Mouse (Mus musculus) intestine, embryonic 15.5 days (tissue): Measurements from ENCODE around the gene Igfbp4. TPM values are rescaled to one million over a fixed set of nuclear protein-coding genes. Genes with fewer than 3 reads are reported as not detected.

Source experiments
- ATAC-seq: fragments of 200-750 bp; cut with Nextera tagmentation; 2 replicates; pipeline ENCODE4 v1.8.0; 2017; ENCODE audit warnings: moderate TSS enrichment, moderate library complexity
- H3K27ac ChIP-seq: fragments of 300-500 bp; sonication (generic); 2 replicates; pipeline ENCODE4 v1.5.1; 2015; ENCODE audit warnings: mild to moderate bottlenecking, inconsistent platforms
- H3K27me3 ChIP-seq: fragments of 300-500 bp; sonication (generic); replicated peaks from 2 replicates; pipeline ENCODE4 v1.6.1; 2015; ENCODE audit warnings: inconsistent platforms
- H3K36me3 ChIP-seq: fragments of 300-500 bp; sonication (generic); 2 replicates; pipeline ENCODE4 v1.6.1; 2015; ENCODE audit warnings: inconsistent platforms
- H3K4me1 ChIP-seq: fragments of 300-500 bp; sonication (generic); replicated peaks from 2 replicates; pipeline ENCODE4 v1.6.1; 2015; ENCODE audit warnings: inconsistent platforms
- H3K4me2 ChIP-seq: fragments of 300-500 bp; sonication (generic); replicated peaks from 2 replicates; pipeline ENCODE4 v1.6.1; 2015; ENCODE audit warnings: mild to moderate bottlenecking, inconsistent platforms
- H3K4me3 ChIP-seq: fragments of 300-500 bp; sonication (generic); replicated peaks from 2 replicates; pipeline ENCODE4 v1.5.1; 2015; ENCODE audit warnings: inconsistent platforms
- H3K9ac ChIP-seq: fragments of 300-500 bp; sonication (generic); 2 replicates; pipeline ENCODE4 v1.6.1; 2015; ENCODE audit warnings: inconsistent platforms
- H3K9me3 ChIP-seq: fragments of 300-500 bp; sonication (generic); 2 replicates; pipeline ENCODE4 v1.6.1; 2016; ENCODE audit warnings: inconsistent platforms
- WGBS: fragments of 180-500 bp; shearing (Covaris S2); methylation state at CpG from one replicate; pipeline ENCODE4 v1.1.7; 2015; 5-methylcytosine and 5-hydroxymethylcytosine counted together
- polyA plus RNA-seq: library from polyadenylated mRNA; unstranded; fragments of >200 nt; fragmentation: Nextera tagmentation; extraction: Ambion mirVana; gene quantifications from 2 replicates; pipeline ENCODE4 v1.2.1, GENCODE M21; 2015

Igfbp4 gene
- polyA plus RNA-seq, 1 experiment from 2014 or later: 441 TPM

DNA sequence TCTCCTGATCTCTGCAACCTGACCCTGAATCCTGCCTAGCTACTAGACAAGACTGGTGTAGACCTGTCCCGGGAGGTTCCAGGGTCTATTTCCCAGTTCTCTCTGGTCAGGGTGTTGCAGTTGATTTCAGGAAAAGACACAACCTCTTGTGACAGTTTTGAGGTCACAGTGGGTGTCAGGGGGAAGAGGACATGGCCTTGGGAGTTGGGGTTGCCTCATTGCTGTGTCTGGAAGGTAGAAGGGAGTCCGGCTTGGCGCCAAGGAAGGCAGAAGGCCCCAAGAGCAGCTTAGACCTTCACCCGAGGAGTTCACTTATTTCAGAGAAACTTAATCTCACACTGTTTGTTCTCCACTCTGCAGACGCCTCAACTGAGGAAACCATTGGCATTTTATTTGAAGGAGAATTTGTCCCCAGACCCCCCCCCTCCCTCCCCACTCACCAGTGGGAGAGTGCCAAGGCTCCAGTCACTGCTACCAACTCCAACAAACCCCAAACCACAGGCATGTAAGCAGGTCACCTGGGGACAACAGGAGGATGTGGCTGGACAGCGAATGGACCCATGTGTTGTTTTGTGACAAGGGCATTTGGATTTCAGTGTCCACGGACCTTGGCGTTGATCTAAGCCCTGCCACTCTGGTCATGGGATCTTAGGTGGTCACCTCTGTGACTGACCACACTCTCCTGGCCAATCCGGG is 61.7 kb downstream of the Igfbp4 start:
- H3K9me3 ChIP-seq: no peaks in the 10 kb centered on the region
- WGBS: 82% methylated on average over 9 of the region's 9 CpGs
- H3K9ac ChIP-seq: no peak overlapping the region
- no peak overlapping the region for H3K27ac ChIP-seq
- peaks cover 14% of the 10 kb centered on the region for H3K4me1 ChIP-seq
- no peaks in the 10 kb centered on the region for H3K36me3 ChIP-seq
- no peaks in the 10 kb centered on the region for H3K27me3 ChIP-seq
- no peak overlapping the region for H3K4me2 ChIP-seq
- no peak overlapping the region for H3K4me3 ChIP-seq
- no peak for ATAC-seq

Other genes with a start within 250 kb of the Igfbp4 start
- gene Msl1, start 245.7 kb upstream of the Igfbp4 start, polyA plus RNA-seq: 18.9 and 19.7 TPM in 2 replicates
- 28.2 and 29.8 TPM in 2 replicates for gene Casc3, start 236.3 kb upstream of the Igfbp4 start, polyA plus RNA-seq
- gene Rapgefl1, start 204.5 kb upstream of the Igfbp4 start, polyA plus RNA-seq: 1.1 and 1.2 TPM in 2 replicates
- gene Wipf2, start 177.6 kb upstream of the Igfbp4 start, polyA plus RNA-seq: 3.7 and 4.2 TPM in 2 replicates
- gene Cdc6, start 133.4 kb upstream of the Igfbp4 start, polyA plus RNA-seq: 24.0 and 26.7 TPM in 2 replicates
- 30.7 and 31.5 TPM in 2 replicates for gene Rara, start 113.4 kb upstream of the Igfbp4 start, polyA plus RNA-seq
- 0.20 and 0.35 TPM in 2 replicates for gene Gjd3, start 58.2 kb upstream of the Igfbp4 start, polyA plus RNA-seq
- 183 and 194 TPM in 2 replicates for gene Top2a, start 17.1 kb upstream of the Igfbp4 start, polyA plus RNA-seq
- gene Tns4, start 48.1 kb downstream of the Igfbp4 start, polyA plus RNA-seq: 0.58 and 0.93 TPM in 2 replicates
- 0.43 and 0.87 TPM in 2 replicates for gene Ccr7, start 113.8 kb downstream of the Igfbp4 start, polyA plus RNA-seq
- gene Smarce1, start 189.8 kb downstream of the Igfbp4 start, polyA plus RNA-seq: 186 and 190 TPM in 2 replicates
- 0.25 and 0.49 TPM in 2 replicates for gene Krt222, start 202.8 kb downstream of the Igfbp4 start, polyA plus RNA-seq
- 0.11 and 0.15 TPM in 2 replicates for gene Krt24, start 244.0 kb downstream of the Igfbp4 start, polyA plus RNA-seq